Mouse (Mus musculus) CD4-positive, CD25-positive, alpha-beta regulatory T cell, adult 4 months (primary cell): ENCODE measurements around the gene Trappc11. TPM values are rescaled to one million over a fixed set of nuclear protein-coding genes. Genes with fewer than 3 reads are reported as not detected.

Experiments used
- ATAC-seq: one replicate; pipeline ENCODE4 v1.8.0; 2017
- polyA plus RNA-seq, 2 experiments: library from polyadenylated mRNA; unstranded; fragments of 100-300 nt; shearing (Covaris generic); gene quantifications; one replicate each; pipeline ENCODE4 v1.2.1; 2017

The Trappc11 gene
- polyA plus RNA-seq: 10 to 100 TPM; 21.3 to 27.2 TPM

- ATAC-seq: peak; percentile 99
These were observed at the start of gene Trappc11, which contains the start of gene Rwdd4a for GRCm38 (mm10) chr8:47533344-47534125. TSS of gene Trappc11 (minus strand) at chr8:47533470. TSS of gene Rwdd4a (plus strand) at chr8:47533664.

DNA sequence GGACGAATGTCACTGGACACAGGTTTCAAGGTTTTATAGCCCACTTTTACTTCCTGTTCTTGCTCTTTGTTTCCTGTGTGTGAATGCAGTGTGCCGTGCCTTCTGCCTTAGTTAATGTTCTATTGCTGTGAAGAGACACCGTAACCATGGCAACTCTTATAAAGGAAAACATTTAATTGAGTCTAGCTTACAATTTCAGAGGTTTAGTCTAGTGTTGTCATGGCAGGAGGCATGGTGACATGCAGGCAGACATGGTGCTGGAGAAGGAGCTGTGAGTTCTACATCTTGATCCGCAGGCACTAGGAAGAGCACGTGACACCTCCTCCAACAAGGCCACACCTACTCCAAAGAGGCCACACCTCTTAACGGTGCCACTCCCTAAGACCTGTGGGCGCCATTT lies 48.2 kb upstream of the Trappc11 start:
- ATAC-seq: no peak

GRCm38 (mm10) chr8:47573482-47573881 lies 40.2 kb upstream of the Trappc11 start:
- ATAC-seq: no peak

DNA sequence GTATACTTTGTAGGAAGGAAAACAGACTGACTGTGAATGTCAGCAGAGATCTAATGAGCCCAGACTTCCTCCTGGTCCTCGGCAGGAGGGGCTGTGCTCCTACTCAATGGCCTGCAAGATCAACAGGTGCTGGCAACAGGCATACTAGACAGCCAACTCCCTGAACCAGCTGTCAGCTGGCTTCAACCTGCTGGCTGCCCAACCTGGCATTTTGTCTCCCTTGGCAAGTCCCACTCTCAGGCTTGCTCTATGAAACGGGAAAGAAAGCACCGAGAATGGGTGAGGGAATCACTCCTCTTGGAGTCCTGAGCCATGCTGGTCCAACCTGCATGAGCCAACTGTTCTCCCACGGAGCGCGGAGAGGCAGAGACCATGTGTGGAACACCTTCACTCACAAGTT lies 36.9 kb upstream of the Trappc11 start:
- no peak for ATAC-seq

GRCm38 (mm10) chr8:47568098-47568497 lies 34.8 kb upstream of the Trappc11 start:
- ATAC-seq: no peak

DNA sequence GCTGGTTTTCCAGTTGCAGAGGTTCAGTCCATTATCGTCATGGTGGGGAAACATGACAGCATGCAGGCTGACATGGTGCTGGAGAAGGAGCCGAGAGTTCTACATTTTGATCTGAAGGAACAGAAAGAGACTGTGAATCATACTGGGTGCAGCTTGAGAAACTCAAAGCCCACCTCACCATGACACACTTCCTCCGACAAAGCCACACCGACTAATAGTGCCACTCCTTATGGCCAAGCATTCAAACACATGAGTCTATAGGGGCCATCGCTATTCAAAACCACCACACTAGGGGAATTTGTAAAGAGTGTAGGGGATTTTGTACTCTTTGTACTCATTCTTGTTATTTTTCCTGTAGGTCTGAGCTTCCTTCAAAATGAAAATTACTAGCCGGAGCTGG lies 33.3 kb upstream of the Trappc11 start:
- ATAC-seq: no peak

DNA sequence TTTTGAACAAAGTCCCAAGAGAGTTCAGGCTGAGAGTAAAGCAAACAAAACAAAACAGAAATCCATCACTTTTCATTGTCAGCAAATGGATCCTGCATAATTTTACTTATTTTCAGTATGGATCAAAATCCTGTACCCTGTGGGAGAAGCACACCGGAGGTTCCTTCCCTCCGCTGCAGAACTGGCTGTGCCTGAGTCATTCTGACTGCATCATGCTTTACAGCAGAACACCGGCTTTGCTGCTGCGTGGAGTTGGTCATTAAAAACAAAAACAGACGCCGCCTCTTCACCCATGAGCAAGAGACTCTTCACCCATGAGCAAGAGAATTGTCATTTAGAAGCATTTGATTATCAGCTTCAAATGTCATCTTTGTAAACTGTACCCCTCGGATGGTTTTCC lies 27.5 kb upstream of the Trappc11 start:
- ATAC-seq: no peak

- no peak for ATAC-seq
These were observed 25.0 kb upstream of the Trappc11 start for GRCm38 (mm10) chr8:47558274-47558673.

- no peak for ATAC-seq
These were observed 23.2 kb upstream of the Trappc11 start for GRCm38 (mm10) chr8:47556446-47556845.

DNA sequence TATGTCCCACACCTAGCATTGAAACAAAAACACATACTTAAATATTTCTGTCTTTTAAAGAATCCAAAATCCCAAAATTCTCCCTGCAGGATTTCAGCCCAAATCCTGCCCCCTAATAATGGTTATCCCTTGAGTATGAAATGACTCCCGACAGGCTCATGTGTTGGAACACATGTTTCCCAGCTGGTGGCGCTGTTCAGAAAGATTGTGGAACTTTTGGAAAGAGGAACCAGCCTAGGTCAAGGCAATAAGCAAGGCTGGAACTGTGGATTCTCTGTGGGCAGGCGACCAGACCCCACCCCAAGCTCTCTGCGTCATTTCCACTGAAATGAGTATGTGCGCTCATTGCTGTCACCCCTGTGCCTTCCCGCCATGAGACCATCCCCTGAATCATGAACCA lies 20.3 kb upstream of the Trappc11 start:
- no peak for ATAC-seq

GRCm38 (mm10) chr8:47547102-47547501 lies 13.8 kb upstream of the Trappc11 start:
- no peak for ATAC-seq

- no peak for ATAC-seq
These were observed 10.8 kb upstream of the Trappc11 start for GRCm38 (mm10) chr8:47544094-47544493.

- ATAC-seq: no peak
These were observed 9.5 kb upstream of the Trappc11 start for GRCm38 (mm10) chr8:47542746-47543145.

DNA sequence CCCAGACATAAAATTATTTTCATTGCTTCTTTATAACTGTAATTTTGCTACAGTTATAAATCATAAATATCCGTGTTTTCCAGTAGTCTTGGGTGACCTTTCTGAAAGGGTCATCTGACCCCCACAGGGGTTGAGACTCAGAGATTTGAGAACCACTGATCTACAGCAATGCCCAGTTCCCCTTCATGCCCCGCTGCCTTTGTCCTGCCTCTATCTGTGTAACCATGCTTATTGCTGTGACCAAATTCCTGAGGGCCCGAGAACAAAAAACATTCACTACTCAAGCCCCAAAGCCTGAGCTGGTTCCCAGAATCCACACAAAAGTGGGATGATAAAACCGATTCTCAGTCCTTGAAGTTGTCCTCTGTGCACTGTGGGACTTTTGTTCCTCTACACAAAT lies 5.1 kb upstream of the Trappc11 start:
- no peak for ATAC-seq

GRCm38 (mm10) chr8:47528094-47528493 lies 5.2 kb downstream of the Trappc11 start:
- no peak for ATAC-seq

- ATAC-seq: no peak
These were observed 19.7 kb downstream of the Trappc11 start for GRCm38 (mm10) chr8:47513601-47514000.

DNA sequence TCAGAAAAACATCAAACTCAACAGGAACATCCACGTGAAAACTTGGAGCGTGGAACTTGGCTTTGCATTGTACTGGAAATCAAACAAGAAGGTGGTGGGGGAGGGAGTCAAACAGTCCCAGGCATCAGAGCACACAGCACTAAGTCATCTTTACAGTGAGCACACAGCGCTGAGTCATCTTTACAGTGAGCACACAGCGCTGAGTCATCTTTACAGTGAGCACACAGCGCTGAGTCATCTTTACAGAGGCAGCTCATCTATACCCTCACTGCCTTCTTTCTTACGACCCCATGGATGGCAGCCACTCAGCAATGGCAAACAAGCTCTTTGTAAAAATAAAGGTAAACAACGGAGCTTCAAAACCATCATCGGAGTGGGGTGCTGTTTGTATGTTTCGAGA lies 22.3 kb downstream of the Trappc11 start:
- no peak for ATAC-seq

- ATAC-seq: no peak
These were observed 27.8 kb downstream of the Trappc11 start for GRCm38 (mm10) chr8:47505431-47505830.

GRCm38 (mm10) chr8:47502546-47502945 lies 30.7 kb downstream of the Trappc11 start:
- no peak for ATAC-seq

DNA sequence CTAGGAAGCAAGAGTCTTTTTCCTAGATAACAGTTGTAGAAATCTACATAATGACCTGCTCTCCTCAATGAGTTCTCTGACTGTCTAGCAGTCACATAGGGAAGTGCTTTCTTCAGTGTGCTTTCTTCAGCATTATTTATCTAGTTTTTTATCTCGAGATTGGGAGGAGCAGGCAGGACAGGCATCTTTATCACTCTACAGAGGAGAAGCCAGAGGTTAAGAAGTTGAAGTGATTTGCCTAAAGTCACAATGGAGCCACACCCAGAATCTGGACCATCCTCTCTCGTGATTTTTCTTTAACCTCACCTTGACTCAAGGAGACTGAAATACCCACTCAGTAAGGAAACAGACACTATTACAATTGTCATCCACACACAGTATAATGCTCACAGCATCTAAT lies 31.3 kb downstream of the Trappc11 start:
- ATAC-seq: no peak

DNA sequence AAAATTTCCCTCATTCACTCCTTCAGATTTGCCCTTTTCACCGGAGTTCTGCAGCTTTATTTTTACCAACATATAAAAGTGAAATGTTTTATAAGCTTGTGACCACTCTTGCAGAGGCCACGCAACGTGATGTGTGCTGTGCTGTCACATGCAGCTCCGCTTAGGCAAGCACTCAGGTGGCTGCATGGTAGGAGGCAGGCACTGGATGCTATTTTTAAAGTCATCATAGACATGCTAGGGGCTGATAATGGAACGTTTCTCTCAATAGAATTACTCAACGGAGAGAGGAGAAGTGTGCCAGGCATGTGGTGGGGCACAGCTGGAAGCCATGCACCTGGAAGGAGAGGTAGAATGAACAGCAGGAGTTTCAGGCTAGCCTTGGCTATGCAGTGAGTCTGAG lies 37.8 kb downstream of the Trappc11 start:
- no peak for ATAC-seq

- ATAC-seq: no peak
These were observed 38.6 kb downstream of the Trappc11 start for GRCm38 (mm10) chr8:47494602-47495153.

DNA sequence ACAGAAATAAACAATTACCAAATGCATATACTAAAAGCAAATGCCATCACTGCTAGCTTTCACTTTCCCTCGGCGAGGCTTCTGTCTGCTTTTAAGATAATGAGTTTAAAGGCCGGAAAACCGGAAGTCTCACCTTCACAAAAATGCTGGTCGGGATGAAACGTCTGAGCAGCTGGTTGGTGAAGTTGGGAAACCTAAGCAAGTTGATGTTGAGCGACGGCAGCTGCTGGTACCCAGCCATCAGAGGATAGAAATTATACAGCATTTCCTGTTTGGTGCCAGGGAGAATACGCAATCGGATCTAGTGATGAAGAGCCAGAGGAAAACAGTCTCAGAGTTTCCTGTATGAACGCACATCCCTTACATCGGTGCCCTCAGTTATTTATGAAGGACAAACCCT lies 40.2 kb downstream of the Trappc11 start:
- ATAC-seq: no peak

DNA sequence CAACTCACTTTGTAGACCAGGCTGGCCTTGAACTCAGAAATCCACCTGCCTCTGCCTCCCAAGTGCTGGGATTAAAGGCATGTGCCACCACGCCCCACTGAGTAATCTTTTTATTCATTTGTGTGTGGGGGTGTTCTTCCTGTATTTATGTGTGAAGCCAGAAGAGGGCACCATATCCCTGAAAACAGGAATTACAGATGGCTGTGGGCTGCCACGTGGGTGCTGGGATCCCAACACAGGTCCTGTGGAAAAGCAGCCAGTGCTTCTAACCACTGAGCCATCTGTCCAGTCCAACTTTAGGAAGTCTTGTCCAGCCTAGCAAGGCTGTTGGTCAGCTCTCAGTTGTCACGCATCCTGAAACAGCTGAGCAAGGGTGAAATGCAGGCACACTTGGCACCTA lies 46.0 kb downstream of the Trappc11 start:
- no peak for ATAC-seq
